Mouse (Mus musculus) liver, embryonic 13.5 days (tissue): ENCODE measurements at regions not wholly inside any gene's neighbourhood (a gene's known extent, or its start where the extent isn't known, plus 50 kb on each side); places are given as distances from the start of the nearest gene placed in this dataset.

ENCODE experiments used
- ATAC-seq: fragments of 200-750 bp; cut with Nextera tagmentation; 2 replicates; pipeline ENCODE4 v1.8.0; 2017; ENCODE audit warnings: low read depth, mild to moderate bottlenecking, moderate number of reproducible peaks, moderate library complexity
- DNase-seq: peaks from one replicate; pipeline ENCODE4 v3.0.0; 2022
- H3K27ac ChIP-seq: fragments of 300-500 bp; sonication (generic); 2 replicates; pipeline ENCODE4 v1.5.1; 2015; ENCODE audit warnings: moderate library complexity, mild to moderate bottlenecking, inconsistent platforms
- H3K27me3 ChIP-seq: fragments of 300-500 bp; sonication (generic); 2 replicates; pipeline ENCODE4 v1.6.1; 2015; ENCODE audit warnings: mild to moderate bottlenecking, inconsistent platforms
- H3K36me3 ChIP-seq: fragments of 300-500 bp; sonication (generic); 2 replicates; pipeline ENCODE4 v1.6.1; 2015; ENCODE audit warnings: mild to moderate bottlenecking, inconsistent platforms
- H3K4me1 ChIP-seq: fragments of 300-500 bp; sonication (generic); replicated peaks from 2 replicates; pipeline ENCODE4 v1.6.1; 2015; ENCODE audit warnings: inconsistent platforms
- H3K4me2 ChIP-seq: fragments of 300-500 bp; sonication (generic); 2 replicates; pipeline ENCODE4 v1.6.1; 2015; ENCODE audit warnings: inconsistent platforms, mild to moderate bottlenecking, moderate library complexity
- H3K4me3 ChIP-seq: fragments of 300-500 bp; sonication (generic); replicated peaks from 2 replicates; pipeline ENCODE4 v1.5.1; 2015; ENCODE audit warnings: mild to moderate bottlenecking, inconsistent platforms
- H3K9ac ChIP-seq: fragments of 300-500 bp; sonication (generic); 2 replicates; pipeline ENCODE4 v1.6.1; 2015; ENCODE audit warnings: mild to moderate bottlenecking, inconsistent platforms
- H3K9me3 ChIP-seq: fragments of 300-500 bp; sonication (generic); replicated peaks from 2 replicates; pipeline ENCODE4 v1.6.1; 2016; ENCODE audit warnings: inconsistent platforms
- WGBS: fragments of 180-500 bp; shearing (Covaris S2); methylation state at CpG from one replicate; pipeline ENCODE4 v1.1.7; 2015; ENCODE audit not compliant: insufficient replicate concordance; 5-methylcytosine and 5-hydroxymethylcytosine counted together

DNA sequence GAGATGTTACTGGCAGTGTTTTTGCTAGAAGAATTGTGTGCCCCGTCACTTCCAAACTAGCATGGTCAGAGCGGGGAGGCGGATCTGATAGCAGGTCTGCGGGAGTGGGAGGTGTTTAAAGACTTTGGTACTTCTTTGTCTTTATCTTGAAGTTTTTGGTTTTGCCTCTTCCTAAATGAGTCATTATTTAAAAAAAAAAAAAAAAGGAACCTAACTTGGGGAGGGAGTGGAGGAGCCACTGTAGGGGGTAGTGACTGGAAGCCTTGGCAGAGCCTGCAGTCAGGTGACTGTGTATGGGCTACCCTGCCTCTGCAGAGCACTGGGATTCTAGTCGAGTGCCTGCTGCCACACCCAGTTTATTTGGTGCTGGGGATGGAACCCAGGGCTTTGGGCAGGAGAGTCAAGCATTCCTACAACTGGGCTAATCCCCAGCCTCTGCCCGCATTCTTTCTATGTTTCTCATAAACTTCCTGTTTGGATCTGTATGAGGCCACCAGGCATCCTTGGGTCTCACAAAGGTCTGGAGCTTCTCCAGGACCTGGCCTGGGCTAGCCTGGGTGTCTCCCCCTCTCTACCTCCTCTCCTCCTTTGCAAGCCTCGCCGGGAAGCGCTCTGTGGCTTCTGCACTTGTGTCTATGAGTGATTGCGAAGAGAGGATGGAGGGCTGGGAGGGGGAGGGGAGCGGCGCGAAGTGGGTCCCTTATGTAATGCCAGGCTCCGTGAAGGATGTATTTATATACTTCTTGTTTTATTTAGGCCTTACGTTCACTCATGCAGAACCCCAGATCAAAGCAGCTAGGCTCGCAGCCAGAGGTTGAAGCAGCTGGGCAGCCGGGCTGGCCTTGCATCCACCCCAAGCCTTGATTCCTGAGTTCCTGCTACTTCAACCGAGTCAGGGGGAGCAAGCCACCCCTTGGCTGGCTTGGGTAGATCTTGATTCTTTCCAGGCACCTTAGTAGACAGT lies 143.1 kb upstream of the Mrps10 start:
- no peaks in the 10 kb centered on the region for H3K36me3 ChIP-seq
- no peak overlapping the region for H3K9ac ChIP-seq
- 32% methylated on average over 18 of the region's 18 CpGs for WGBS
- H3K4me1 ChIP-seq: peaks cover 5% of the 10 kb centered on the region
- no peaks in the 10 kb centered on the region for H3K9me3 ChIP-seq
- ATAC-seq (no peak), DNase-seq (no peak)
- H3K4me2 ChIP-seq: no peak overlapping the region
- H3K27ac ChIP-seq: no peak overlapping the region
- no peak overlapping the region for H3K4me3 ChIP-seq
- H3K27me3 ChIP-seq: no peaks in the 10 kb centered on the region

DNA sequence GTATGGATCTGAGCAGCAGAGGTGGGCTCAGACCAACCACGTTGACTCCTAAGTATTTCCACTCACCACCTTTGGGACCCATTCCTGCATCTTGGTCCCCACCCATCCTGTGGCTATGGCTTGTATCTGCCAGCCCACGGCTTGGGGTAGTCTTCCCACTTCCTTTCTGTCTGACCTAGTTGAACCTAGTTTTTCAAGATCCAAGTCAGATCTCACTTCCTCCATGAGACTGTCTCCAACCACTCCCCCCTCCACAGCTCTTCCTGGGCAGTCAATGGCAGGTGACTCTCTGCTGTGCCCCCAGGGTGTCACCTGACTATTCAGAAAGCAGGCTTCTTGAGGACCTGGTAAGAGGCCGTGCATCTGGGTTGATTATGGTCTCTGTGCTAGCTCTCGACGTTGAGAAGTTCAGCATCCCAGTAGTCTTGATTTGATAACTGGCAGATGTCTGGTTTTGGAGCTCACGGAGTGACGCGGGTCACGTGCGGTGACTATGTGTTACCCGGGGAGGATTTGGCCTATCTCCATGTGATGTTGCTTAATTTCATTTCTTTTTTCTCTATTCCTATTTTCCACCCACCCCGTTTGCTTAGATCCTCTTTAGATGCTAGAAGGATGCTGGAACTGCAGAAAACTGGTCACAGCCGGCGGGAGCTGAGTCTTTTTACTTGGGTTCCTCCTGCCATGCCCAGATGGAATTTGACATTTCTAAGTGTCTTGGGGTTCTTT lies 147.5 kb upstream of the Mrps10 start:
- no peaks in the 10 kb centered on the region for H3K9me3 ChIP-seq
- no peak overlapping the region for H3K9ac ChIP-seq
- H3K27ac ChIP-seq: no peak overlapping the region
- peaks cover 5% of the 10 kb centered on the region for H3K4me1 ChIP-seq
- H3K27me3 ChIP-seq: no peaks in the 10 kb centered on the region
- H3K36me3 ChIP-seq: no peaks in the 10 kb centered on the region
- WGBS: 69% methylated on average over 14 of the region's 14 CpGs
- DNase-seq (no peak), ATAC-seq (no peak)
- no peak overlapping the region for H3K4me3 ChIP-seq
- no peak overlapping the region for H3K4me2 ChIP-seq

DNA sequence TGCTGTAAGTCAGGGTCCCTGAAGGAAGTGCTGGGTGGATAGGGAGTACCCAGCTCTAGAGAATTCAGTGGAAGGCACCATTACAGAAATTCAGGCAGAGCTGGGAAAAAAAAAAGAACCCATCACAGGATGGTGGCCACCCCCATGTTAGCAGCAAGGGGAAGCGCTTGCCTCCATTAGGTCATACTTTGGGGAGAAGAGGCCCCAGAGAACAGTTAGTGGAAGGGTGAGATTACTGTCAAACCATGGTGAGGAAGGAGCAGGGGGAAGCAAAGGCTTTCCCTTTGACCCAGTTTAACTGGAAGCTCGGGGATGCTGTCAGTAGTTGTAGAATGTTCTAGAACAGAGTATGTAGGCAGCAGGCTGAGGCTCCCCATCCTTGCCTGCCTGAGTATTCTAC lies 148.8 kb upstream of the Mrps10 start:
- H3K27ac ChIP-seq: no peak overlapping the region
- H3K9ac ChIP-seq: no peak overlapping the region
- 54% methylated on average over 2 of the region's 2 CpGs for WGBS

DNA sequence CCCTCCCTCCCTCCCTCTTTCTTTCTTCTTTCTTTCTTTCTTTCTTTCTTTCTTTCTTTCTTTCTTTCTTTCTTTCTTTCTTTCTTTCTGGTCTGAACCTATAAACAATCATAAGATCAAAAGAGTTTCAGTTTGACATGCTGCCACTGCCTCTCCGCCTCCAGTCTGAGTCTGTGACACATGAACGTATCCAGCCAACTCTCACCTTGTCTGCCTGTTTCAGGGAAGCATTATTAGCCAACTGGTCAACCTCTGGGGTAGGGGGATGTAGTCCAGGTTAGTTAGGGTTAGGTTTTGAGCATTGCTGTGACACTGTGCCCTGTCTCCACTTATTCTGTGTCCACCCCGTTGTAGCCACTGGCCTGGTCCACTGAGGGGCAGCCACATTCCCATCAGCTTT lies 152.2 kb upstream of the Mrps10 start:
- WGBS: 72% methylated on average over 3 of the region's 3 CpGs
- H3K4me1 ChIP-seq: no peaks in the 10 kb centered on the region
- no peak for DNase-seq

More for the DNA sequence above, 148.8 kb upstream of the Mrps10 start:
- ATAC-seq (no peak), DNase-seq (no peak)
- Histone ChIP-seq H3K4me2 (no peak overlapping the region), H3K27me3 (no peaks in the 10 kb centered on the region), H3K4me1 (no peaks in the 10 kb centered on the region), H3K9me3 (no peaks in the 10 kb centered on the region), H3K4me3 (no peak overlapping the region), H3K36me3 (no peaks in the 10 kb centered on the region)

DNA sequence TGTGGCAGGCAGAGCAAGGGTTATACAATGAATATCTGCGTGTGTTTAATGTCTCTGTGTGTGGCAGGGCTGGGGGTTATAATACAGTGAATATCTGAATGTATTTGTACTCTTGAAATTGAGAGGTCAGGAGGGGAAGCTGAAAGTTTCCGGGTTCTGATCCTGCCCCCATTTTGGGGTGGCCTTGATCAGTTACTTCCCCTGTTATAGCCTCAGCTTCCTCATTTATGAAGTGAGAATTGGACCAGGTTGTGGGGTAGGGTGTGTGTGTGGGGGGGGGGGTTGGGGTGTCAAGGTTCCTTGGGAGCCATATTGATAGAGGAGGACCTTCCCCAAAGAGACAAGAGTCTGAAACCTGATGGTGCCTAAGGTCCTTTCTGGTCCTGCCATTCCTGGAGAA lies 152.8 kb upstream of the Mrps10 start:
- no peaks in the 10 kb centered on the region for H3K9me3 ChIP-seq
- no peaks in the 10 kb centered on the region for H3K4me1 ChIP-seq
- DNase-seq (no peak), ATAC-seq (no peak)
- H3K4me2 ChIP-seq: no peak overlapping the region
- H3K27ac ChIP-seq: no peak overlapping the region
- no peaks in the 10 kb centered on the region for H3K27me3 ChIP-seq
- H3K9ac ChIP-seq: no peak overlapping the region
- WGBS: 42% methylated on average over 2 of the region's 2 CpGs
- no peak overlapping the region for H3K4me3 ChIP-seq
- no peaks in the 10 kb centered on the region for H3K36me3 ChIP-seq

More for the DNA sequence above, 152.2 kb upstream of the Mrps10 start:
- no peak overlapping the region for H3K4me3 ChIP-seq
- H3K9me3 ChIP-seq: no peaks in the 10 kb centered on the region
- no peaks in the 10 kb centered on the region for H3K36me3 ChIP-seq
- H3K4me2 ChIP-seq: no peak overlapping the region
- ATAC-seq: no peak
- no peak overlapping the region for H3K9ac ChIP-seq
- H3K27me3 ChIP-seq: no peaks in the 10 kb centered on the region
- no peak overlapping the region for H3K27ac ChIP-seq

DNA sequence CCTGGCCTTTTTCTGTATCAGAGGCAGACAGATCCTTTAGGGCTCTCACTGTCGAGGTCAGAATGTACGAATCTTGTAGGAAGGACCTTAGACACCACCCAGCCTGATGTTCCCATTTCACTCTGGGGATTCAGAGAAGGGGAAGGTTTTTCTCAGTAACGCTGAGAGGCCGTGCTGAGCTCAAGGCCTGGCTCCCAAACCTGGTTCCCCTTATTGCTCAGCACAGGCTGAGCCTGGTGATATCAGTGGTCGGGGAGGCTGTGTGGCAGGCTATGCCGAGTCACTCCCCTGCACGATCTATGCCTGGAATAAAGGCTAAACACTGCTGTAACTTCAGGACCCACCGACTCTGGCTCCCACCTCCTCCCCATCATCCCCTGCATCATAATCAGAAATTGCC lies 154.6 kb upstream of the Mrps10 start:
- H3K4me2 ChIP-seq: no peak overlapping the region

DNA sequence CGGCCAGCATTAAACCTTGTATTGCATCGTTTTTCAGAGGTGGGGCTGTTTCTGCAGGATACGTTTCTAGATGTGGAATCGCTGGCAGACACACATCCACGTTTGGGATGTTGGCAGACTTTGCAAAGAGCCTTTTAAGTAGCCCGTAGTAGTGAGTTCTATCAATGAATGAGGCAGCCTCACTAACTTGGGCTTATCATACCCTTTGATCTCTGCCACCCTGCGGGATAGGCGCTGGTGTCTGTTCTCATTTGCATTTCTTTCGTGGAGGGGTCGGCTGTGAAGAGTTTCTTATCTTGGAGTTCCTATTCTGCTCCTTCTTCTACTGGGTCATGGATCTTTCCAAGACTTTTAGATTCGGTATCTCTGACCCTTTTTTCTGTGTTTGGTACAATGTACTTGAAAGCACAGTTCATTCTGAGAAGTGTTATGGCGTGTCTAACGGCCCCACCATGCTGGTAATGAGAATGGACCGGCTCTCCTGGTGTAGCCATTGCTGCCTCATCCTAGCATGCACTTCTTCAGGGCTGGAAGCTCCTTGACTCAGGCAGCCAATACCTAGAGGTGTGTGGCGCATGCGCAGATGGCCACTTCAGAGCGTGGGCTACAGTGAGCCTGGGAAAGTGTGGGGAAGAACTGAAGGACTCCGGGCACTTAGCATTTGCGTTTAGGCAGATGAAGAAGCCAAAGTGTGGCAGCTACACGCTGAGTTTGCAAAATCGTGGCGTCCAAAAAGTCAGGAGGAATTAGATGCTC lies 158.1 kb upstream of the Mrps10 start:
- Histone ChIP-seq H3K27ac (no peak overlapping the region), H3K27me3 (no peaks in the 10 kb centered on the region), H3K4me3 (no peak overlapping the region), H3K4me1 (0 out of 2 replicates have a peak, but pooled peaks cover 6% of the 10 kb centered on the region), H3K9ac (no peak overlapping the region), H3K4me2 (no peak overlapping the region), H3K36me3 (no peaks in the 10 kb centered on the region), H3K9me3 (no peaks in the 10 kb centered on the region)
- DNase-seq (no peak), ATAC-seq (no peak)
- WGBS: 56% methylated on average over 22 of the region's 22 CpGs

More for the DNA sequence above, 154.6 kb upstream of the Mrps10 start:
- H3K9ac ChIP-seq: no peak overlapping the region
- H3K27me3 ChIP-seq: no peaks in the 10 kb centered on the region
- DNase-seq (no peak), ATAC-seq (no peak)
- WGBS: 16% methylated on average over 8 of the region's 8 CpGs
- H3K36me3 ChIP-seq: no peaks in the 10 kb centered on the region
- no peaks in the 10 kb centered on the region for H3K9me3 ChIP-seq
- H3K4me1 ChIP-seq: no peaks in the 10 kb centered on the region
- H3K27ac ChIP-seq: no peak overlapping the region
- H3K4me3 ChIP-seq: no peak overlapping the region

DNA sequence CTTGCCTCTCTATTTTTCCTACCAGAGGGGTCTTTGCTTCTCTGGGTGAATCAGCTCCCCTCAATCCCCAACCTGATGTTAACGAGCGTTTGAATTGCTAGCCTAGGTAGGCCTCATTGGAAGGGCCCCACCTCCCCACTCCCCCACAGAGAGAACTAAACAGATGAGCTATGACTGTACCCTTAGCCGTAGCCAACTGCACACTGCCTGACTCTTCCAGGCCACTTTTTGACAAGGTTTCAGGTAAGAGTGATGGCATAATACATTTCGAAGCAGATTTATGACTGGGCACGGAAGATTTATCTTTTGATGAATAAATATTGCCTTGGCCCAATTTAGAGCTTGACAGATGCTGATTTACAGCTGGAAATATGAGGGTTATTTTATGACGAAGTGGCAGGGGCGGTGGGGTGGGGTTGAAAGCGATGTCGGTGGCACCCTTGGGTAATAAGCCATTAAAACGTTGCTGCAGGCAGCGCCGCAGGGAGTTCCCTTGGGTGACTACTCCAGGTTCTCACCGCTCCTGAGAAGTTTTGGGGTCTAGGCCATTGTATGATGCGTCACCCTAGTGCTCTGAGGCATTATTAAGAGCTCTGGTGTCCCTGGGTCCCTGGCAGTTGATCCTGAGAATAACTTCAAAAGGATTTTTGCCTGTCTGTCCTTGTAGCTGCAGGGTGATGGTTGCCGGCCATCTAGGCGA lies 159.7 kb upstream of the Mrps10 start:
- Histone ChIP-seq H3K4me2 (no peak overlapping the region), H3K4me3 (no peak overlapping the region), H3K36me3 (no peaks in the 10 kb centered on the region), H3K27ac (no peak overlapping the region), H3K9ac (no peak overlapping the region), H3K27me3 (no peaks in the 10 kb centered on the region), H3K4me1 (peaks cover 19% of the 10 kb centered on the region), H3K9me3 (no peaks in the 10 kb centered on the region)
- 79% methylated on average over 16 of the region's 16 CpGs for WGBS
- DNase-seq (no peak), ATAC-seq (no peak)

DNA sequence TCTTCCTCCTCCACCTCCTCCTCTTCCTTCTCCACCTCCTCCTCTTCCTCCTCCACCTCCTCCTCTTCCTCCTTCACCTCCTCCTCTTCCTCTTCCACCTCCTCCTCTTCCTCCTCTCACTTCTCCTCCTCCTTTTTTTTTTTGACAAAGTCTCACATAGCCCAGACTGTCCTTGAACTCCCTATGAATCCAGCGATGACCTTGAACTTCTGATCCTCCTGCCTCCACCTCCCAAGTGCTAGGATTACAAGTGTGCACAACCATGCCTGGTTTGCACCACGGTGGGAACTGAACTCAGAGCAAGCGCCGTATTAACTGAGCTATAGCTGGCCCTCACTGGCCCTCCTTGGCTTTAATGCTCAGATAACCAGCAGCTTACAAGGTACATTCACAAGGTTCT lies 161.2 kb upstream of the Mrps10 start:
- no peak for ATAC-seq
- Histone ChIP-seq H3K27me3 (no peaks in the 10 kb centered on the region), H3K4me2 (no peak overlapping the region), H3K36me3 (no peaks in the 10 kb centered on the region), H3K27ac (no peak overlapping the region), H3K9me3 (no peaks in the 10 kb centered on the region), H3K4me1 (peaks cover 26% of the 10 kb centered on the region), H3K9ac (no peak overlapping the region), H3K4me3 (no peak overlapping the region)
- DNase-seq: no peak
- 82% methylated on average over 4 of the region's 4 CpGs for WGBS

DNA sequence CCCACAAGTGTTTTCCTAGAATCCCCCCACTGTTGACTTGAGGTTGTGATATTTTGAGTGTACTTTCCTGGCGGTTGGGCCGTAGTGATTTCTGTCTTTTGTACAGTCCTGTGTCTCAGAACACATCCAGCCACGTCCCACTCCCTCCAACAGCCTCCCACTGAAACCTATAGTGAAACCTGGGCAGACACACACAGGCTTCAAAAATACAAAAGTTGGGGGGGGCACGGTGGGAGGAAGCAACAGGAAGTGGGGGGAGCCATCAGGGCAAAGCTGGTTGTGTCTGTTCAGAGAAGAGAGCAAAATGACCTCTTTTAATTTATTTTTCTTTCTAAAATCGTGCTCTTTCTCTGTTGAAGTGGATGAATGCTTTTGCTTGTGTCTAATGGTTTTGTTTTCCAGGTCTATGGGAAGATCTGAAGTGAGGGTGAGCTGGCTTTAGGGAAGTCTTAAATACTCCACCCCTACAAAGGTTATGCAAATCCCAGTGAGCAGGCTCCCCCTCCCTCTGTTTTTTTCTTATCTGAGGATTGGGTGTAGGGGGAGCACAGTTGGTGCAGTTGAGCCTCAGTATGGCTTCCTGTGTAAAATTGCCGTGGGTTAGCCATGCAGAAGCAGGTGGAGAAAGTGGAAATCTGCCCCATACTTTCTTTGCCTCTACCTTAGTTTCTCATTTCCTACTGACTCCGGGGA lies 164.1 kb upstream of the Mrps10 start:
- Histone ChIP-seq H3K4me2 (no peak overlapping the region), H3K9ac (no peak overlapping the region), H3K27me3 (no peaks in the 10 kb centered on the region), H3K36me3 (no peaks in the 10 kb centered on the region), H3K4me1 (peaks cover 26% of the 10 kb centered on the region), H3K27ac (no peak overlapping the region), H3K9me3 (no peaks in the 10 kb centered on the region), H3K4me3 (no peak overlapping the region)
- ATAC-seq (no peak), DNase-seq (no peak)
- WGBS: 39% methylated on average over 7 of the region's 7 CpGs
